Mouse (Mus musculus) ES-E14 (cell line): ENCODE results near the gene Clrn1. TPM values are rescaled to one million over a fixed set of nuclear protein-coding genes. Genes with fewer than 3 reads are reported as not detected.
A peak's percentile ranks its signal among the peaks of the same experiment; 100 is the strongest.

Experiments used
- DNase-seq: peaks from one replicate; pipeline ENCODE4 v3.0.0-alpha.2; 2013; ENCODE audit warnings: low read depth, low spot score
- H3K27ac ChIP-seq: 2 replicates; pipeline ENCODE4 v1.5.1; 2012; ENCODE audit warnings: low read depth, mild to moderate bottlenecking, low read length, moderate library complexity, mixed read lengths; ENCODE audit not compliant: poor library complexity, insufficient read depth, severe bottlenecking
- H3K36me3 ChIP-seq: 2 replicates; pipeline ENCODE4 v1.6.1; 2012; ENCODE audit warnings: mild to moderate bottlenecking, low read length, moderate library complexity, mixed read lengths; ENCODE audit not compliant: control insufficient read depth, poor library complexity, insufficient read depth, severe bottlenecking
- H3K4me1 ChIP-seq, 2 experiments: fragments of 150-350 bp in 1 of 2; sonication (generic) in 1 of 2; 2 replicates each; pipeline ENCODE4 v1.6.1; 2012; ENCODE audit warnings: low read length in 2 of 2, mild to moderate bottlenecking in 1 of 2, mixed read lengths in 1 of 2; ENCODE audit not compliant: control insufficient read depth in 2 of 2, insufficient read depth in 2 of 2, poor library complexity in 1 of 2
- H3K4me3 ChIP-seq, 2 experiments: fragments of 150-350 bp in 1 of 2; sonication (generic) in 1 of 2; 2 replicates each; pipeline ENCODE4 v1.5.1; 2012; ENCODE audit warnings: low read length in 2 of 2, low read depth in 1 of 2, mild to moderate bottlenecking in 1 of 2, mixed read lengths in 1 of 2; ENCODE audit not compliant: insufficient read depth in 1 of 2, poor library complexity in 1 of 2, severe bottlenecking in 1 of 2
- H3K9ac ChIP-seq: 2 replicates; pipeline ENCODE4 v1.6.1; 2012; ENCODE audit warnings: low read depth, mild to moderate bottlenecking, low read length, mixed read lengths; ENCODE audit not compliant: poor library complexity, insufficient read depth, severe bottlenecking
- H3K9me3 ChIP-seq: fragments of 150-350 bp; sonication (generic); 2 replicates; pipeline ENCODE4 v1.6.1; 2012; ENCODE audit warnings: low read depth, mild to moderate bottlenecking, low read length; ENCODE audit not compliant: control insufficient read depth, insufficient read depth
- CHD2 ChIP-seq: IDR thresholded peaks from 2 replicates; pipeline ENCODE4 v1.6.1; 2014; ENCODE audit warnings: mild to moderate bottlenecking, low read depth, low read length, inconsistent platforms
- HCFC1 ChIP-seq: IDR thresholded peaks from 2 replicates; pipeline ENCODE4 v1.6.1; 2012; ENCODE audit warnings: low read length, inconsistent platforms, borderline replicate concordance; ENCODE audit not compliant: insufficient read depth
- MAFK ChIP-seq: IDR thresholded peaks from 2 replicates; pipeline ENCODE4 v1.6.1; 2014; ENCODE audit warnings: mild to moderate bottlenecking, low read depth, low read length, inconsistent platforms; ENCODE audit not compliant: insufficient read depth
- ZC3H11A ChIP-seq: IDR thresholded peaks from 2 replicates; pipeline ENCODE4 v1.6.1; 2012; ENCODE audit warnings: low read depth, mild to moderate bottlenecking, inconsistent platforms, low read length, borderline replicate concordance
- ZNF384 ChIP-seq: IDR thresholded peaks from 2 replicates; pipeline ENCODE4 v1.6.1; 2012; ENCODE audit warnings: low read depth, low read length, inconsistent platforms
- in situ Hi-C, 2 experiments: fragments of 600-800 bp; cut with MboI; formaldehyde crosslinking; loops; one replicate each; pipeline ENCODE4 v1.15.1; 2025; ENCODE audit warnings: low sequenced_read_pairs in 2 of 2, inconsistent platforms in 1 of 2; ENCODE audit not compliant: unreplicated experiment in 2 of 2
- total RNA-seq: library from RNA; depleted of rRNA; stranded (reverse); fragments of 300-350 nt; gene quantifications from 2 replicates; pipeline ENCODE4 v1.2.3, GENCODE M21; 2012

The Clrn1 gene
- total RNA-seq, 1 experiment, result 0.13 TPM

GRCm38 (mm10) chr3:58829926-58830325 is 55.2 kb downstream of the Clrn1 start:
- no peak overlapping the region for H3K27ac ChIP-seq
- H3K9ac ChIP-seq, result no peak overlapping the region
- H3K9me3 ChIP-seq, result no peaks in the 10 kb centered on the region
- in situ Hi-C loops, result no loop called here
- no peaks in the 10 kb centered on the region for H3K36me3 ChIP-seq
- no peak for TF ChIP-seq CHD2
- DNase-seq, result no peak
- no peak overlapping the region for H3K4me3 ChIP-seq
- no peaks in the 10 kb centered on the region for H3K4me1 ChIP-seq

- in situ Hi-C loops, result no loop called here
- Histone ChIP-seq H3K9ac (no peak overlapping the region), H3K4me1 (no peaks in the 10 kb centered on the region), H3K27ac (no peak overlapping the region), H3K4me3 (no peak overlapping the region), H3K9me3 (no peaks in the 10 kb centered on the region), H3K36me3 (no peaks in the 10 kb centered on the region)
- DNase-seq, result no peak
- TF ChIP-seq HCFC1, result no peak
- TF ChIP-seq CHD2, result no peak
- TF ChIP-seq ZC3H11A, result no peak
- no peak for TF ChIP-seq ZNF384
- TF ChIP-seq MAFK, result no peak
Measured at GRCm38 (mm10) chr3:58828366-58829153, 56.6 kb downstream of the Clrn1 start.

GRCm38 (mm10) chr3:58826266-58826665 is 58.9 kb downstream of the Clrn1 start:
- no peak overlapping the region for H3K9ac ChIP-seq
- in situ Hi-C loops, result no loop called here
- H3K27ac ChIP-seq, result no peak overlapping the region
- no peak overlapping the region for H3K4me3 ChIP-seq
- H3K4me1 ChIP-seq, result no peaks in the 10 kb centered on the region
- DNase-seq, result no peak
- TF ChIP-seq CHD2 (no peak), ZC3H11A (no peak), MAFK (no peak), HCFC1 (no peak), ZNF384 (no peak)
- H3K9me3 ChIP-seq, result no peaks in the 10 kb centered on the region
- H3K36me3 ChIP-seq, result no peaks in the 10 kb centered on the region

- Histone ChIP-seq H3K4me1 (peaks cover under 1 to 2% of the 10 kb centered on the region in 2 experiments; a peak in 2 of 4 replicates), H3K4me3 (no peak within 1 kb of the TSS), H3K36me3 (no peaks in the 10 kb centered on the region), H3K27ac (no peak within 1 kb of the TSS), H3K9ac (no peak within 1 kb of the TSS), H3K9me3 (no peaks in the 10 kb centered on the region)
- no peak for DNase-seq
- in situ Hi-C loops, result no loop called here
- no peak for TF ChIP-seq CHD2
- no peak for TF ChIP-seq HCFC1
- TF ChIP-seq ZNF384, result no peak
- TF ChIP-seq ZC3H11A, result no peak
- no peak for TF ChIP-seq MAFK
Measured at GRCm38 (mm10) chr3:58822211-58822610, 62.9 kb downstream of the Clrn1 start, which contains the start of gene Mindy4b-ps. Gene Mindy4b-ps, minus strand, starts transcription at chr3:58822311.

GRCm38 (mm10) chr3:58817337-58817736 is 67.8 kb downstream of the Clrn1 start:
- H3K4me1 ChIP-seq, result peaks cover 3 to 4% of the 10 kb centered on the region in 2 experiments; a peak in 3 of 4 replicates
- H3K9me3 ChIP-seq, result no peaks in the 10 kb centered on the region
- no peaks in the 10 kb centered on the region for H3K36me3 ChIP-seq
- H3K27ac ChIP-seq, result no peak overlapping the region
- DNase-seq, result peak; percentile 19
- TF ChIP-seq MAFK, result no peak
- TF ChIP-seq HCFC1, result no peak
- no peak for TF ChIP-seq CHD2
- TF ChIP-seq ZNF384, result no peak
- no peak for TF ChIP-seq ZC3H11A
- in situ Hi-C loops, result no loop called here
- no peak overlapping the region for H3K9ac ChIP-seq
- no peak overlapping the region for H3K4me3 ChIP-seq
